Mouse (Mus musculus): ENCODE data around the gene Cacnb1. TPM values are rescaled to one million over a fixed set of nuclear protein-coding genes. Genes with fewer than 3 reads are reported as not detected.

The Cacnb1 gene
- polyA plus RNA-seq, 1 experiment from 2014 or later = 0.73 TPM

DNA sequence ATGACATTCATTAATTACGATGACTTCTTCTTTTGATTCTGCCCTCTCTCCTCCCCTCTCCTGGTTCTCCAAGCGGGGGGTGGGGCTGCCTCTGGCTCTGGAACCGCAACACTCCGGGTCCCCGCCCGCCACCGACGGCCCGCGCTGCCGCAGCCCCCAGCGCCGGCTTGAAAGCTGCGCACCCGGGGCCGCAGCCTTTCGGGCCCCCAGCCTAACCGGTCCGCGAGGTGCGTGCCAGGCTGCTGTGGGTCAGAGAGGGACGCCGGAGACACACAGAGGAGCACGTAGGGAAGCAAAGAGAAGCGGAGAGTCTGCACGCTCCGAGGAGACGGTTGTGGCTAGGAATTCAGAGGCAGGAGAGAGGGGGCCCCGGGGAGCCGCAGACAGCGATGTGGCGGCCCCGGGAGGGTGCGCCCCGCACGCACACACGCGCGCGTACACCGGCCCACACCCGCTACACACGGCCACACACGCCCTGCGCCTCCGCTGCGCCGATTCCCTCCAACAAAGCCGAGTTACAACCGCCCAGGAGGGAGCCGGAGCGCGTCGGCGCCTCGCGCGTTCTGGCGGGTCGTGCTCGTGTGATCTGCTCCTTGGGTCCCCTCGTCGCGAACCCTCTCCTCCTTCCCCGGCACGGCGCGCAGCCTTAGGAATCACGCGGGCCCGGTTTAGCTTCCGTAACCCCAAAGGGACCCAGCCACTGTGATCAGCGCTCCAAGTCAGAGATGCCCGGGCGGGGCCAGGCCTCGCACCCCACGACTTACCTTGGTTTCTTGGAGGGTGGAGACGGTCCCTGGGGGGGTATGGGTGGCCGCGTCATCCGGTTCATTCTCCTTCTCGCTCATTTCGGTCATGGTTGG, 29.5 kb upstream of the Cacnb1 start:
- no peak for DNase-seq

DNA sequence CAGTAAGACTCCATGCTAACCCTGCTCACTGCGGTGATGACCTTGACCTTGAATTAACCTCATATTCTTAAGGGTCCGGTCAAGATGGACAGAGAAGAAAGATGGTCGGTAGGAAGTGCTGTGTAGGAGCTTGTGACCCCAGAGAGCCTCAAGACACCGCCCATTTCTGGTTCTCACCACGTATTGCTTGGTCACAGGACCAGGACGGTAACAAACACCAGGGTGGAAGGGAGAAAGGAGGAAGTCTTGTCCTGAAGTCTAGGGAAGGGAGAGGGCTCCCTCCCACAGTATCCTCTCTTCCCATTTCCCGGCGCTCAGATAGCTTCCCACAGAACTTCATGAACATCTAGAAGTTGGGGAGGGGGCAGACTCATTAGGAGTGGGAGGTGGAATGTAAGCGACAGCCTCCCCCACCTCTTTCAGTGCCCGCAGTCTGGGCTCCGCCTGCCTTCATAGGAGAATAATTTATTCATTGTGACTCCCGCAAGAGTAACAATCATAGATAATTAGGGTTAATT, 28.8 kb upstream of the Cacnb1 start:
- peaks cover 90% of the 10 kb centered on the region for H3K27me3 ChIP-seq

More for the DNA sequence above, 29.5 kb upstream of the Cacnb1 start:
- no peaks in the 10 kb centered on the region for H3K9me3 ChIP-seq (replicated peaks)
- H3K4me1 ChIP-seq (replicated peaks) = peaks cover 18% of the 10 kb centered on the region
- no peak for ATAC-seq (ENCODE audit: low read depth)
- no peaks in the 10 kb centered on the region for H3K36me3 ChIP-seq
- WGBS (ENCODE audit: insufficient replicate concordance) = 1% methylated on average over 83 of the region's 83 CpGs
- H3K4me3 ChIP-seq (replicated peaks) = peak overlapping the region; percentile 38
- H3K27ac ChIP-seq = no peak overlapping the region
- no peak overlapping the region for H3K9ac ChIP-seq
- H3K27me3 ChIP-seq = peaks cover 95% of the 10 kb centered on the region
- peak overlapping the region; percentile 50 for H3K4me2 ChIP-seq

GRCm38 (mm10) chr11:98050940-98051339, 28.1 kb upstream of the Cacnb1 start:
- ATAC-seq (ENCODE audit: low read depth) = no peak

More for the DNA sequence above, 28.8 kb upstream of the Cacnb1 start:
- Histone ChIP-seq H3K9ac (no peak overlapping the region), H3K36me3 (no peaks in the 10 kb centered on the region), H3K27ac (no peak overlapping the region), H3K4me2 (peak overlapping the region; percentile 50), H3K9me3 (replicated peaks) (no peaks in the 10 kb centered on the region), H3K4me3 (replicated peaks) (peak overlapping the region; percentile 38; the same call in 1 of the 2 replicates), H3K4me1 (replicated peaks) (peaks cover 18% of the 10 kb centered on the region)
- no peak for ATAC-seq (ENCODE audit: low read depth)
- WGBS (ENCODE audit: insufficient replicate concordance) = 4% methylated on average over 12 of the region's 12 CpGs
- no peak for DNase-seq

GRCm38 (mm10) chr11:98050520-98050815, 27.6 kb upstream of the Cacnb1 start:
- ATAC-seq (ENCODE audit: low read depth) = no peak
- Histone ChIP-seq H3K9ac (no peak overlapping the region), H3K4me2 (no peak overlapping the region)

More at GRCm38 (mm10) chr11:98050940-98051339, 28.1 kb upstream of the Cacnb1 start:
- peaks cover 86% of the 10 kb centered on the region for H3K27me3 ChIP-seq
- WGBS (ENCODE audit: insufficient replicate concordance) = 33% methylated on average over 1 of the region's 2 CpGs
- no peaks in the 10 kb centered on the region for H3K9me3 ChIP-seq (replicated peaks)
- no peak overlapping the region for H3K27ac ChIP-seq
- no peak overlapping the region for H3K4me3 ChIP-seq (replicated peaks)
- H3K9ac ChIP-seq = no peak overlapping the region
- H3K4me1 ChIP-seq (replicated peaks) = peaks cover 18% of the 10 kb centered on the region
- no peak overlapping the region for H3K4me2 ChIP-seq
- no peaks in the 10 kb centered on the region for H3K36me3 ChIP-seq
- DNase-seq = no peak

GRCm38 (mm10) chr11:98049672-98050519, 27.1 kb upstream of the Cacnb1 start:
- H3K4me2 ChIP-seq = no peak overlapping the region
- 39% methylated on average over 14 of the region's 14 CpGs for WGBS (ENCODE audit: insufficient replicate concordance)
- no peak overlapping the region for H3K9ac ChIP-seq
- DNase-seq = no peak
- ATAC-seq (ENCODE audit: low read depth) = no peak
- H3K9me3 ChIP-seq (replicated peaks) = no peaks in the 10 kb centered on the region
- H3K27me3 ChIP-seq = peaks cover 75% of the 10 kb centered on the region
- no peaks in the 10 kb centered on the region for H3K36me3 ChIP-seq
- peaks cover 18% of the 10 kb centered on the region for H3K4me1 ChIP-seq (replicated peaks)
- no peak overlapping the region for H3K4me3 ChIP-seq (replicated peaks)
- H3K27ac ChIP-seq = no peak overlapping the region

More at GRCm38 (mm10) chr11:98050520-98050815, 27.6 kb upstream of the Cacnb1 start:
- Histone ChIP-seq H3K27ac (no peak overlapping the region), H3K36me3 (no peaks in the 10 kb centered on the region), H3K9me3 (replicated peaks) (no peaks in the 10 kb centered on the region), H3K4me3 (replicated peaks) (no peak overlapping the region), H3K27me3 (peaks cover 81% of the 10 kb centered on the region), H3K4me1 (replicated peaks) (peaks cover 18% of the 10 kb centered on the region)
- WGBS (ENCODE audit: insufficient replicate concordance) = 34% methylated on average over 2 of the region's 2 CpGs
- no peak for DNase-seq

DNA sequence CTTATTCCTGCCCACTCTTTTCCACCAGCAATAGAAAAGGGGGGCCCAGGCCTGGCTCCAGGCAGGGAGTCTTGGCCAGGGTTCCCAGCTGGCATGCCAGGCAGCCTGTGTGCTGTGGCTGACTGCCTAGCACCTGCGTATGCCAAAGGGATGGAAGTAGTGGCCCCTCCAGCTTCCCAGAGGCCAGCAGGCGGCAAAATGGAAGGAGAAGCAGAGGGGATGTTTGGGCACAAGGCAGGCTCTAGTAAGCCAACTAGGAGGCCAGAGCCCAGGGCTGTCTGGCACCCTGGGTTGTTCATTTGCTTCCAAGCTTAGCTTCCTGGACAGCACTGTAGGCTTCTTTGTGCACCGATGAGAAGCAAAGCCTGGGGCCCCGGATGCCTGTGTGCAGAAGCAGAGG, 24.9 kb upstream of the Cacnb1 start:
- no peaks in the 10 kb centered on the region for H3K36me3 ChIP-seq
- DNase-seq (no peak), ATAC-seq (ENCODE audit: low read depth) (no peak)
- H3K4me2 ChIP-seq = no peak overlapping the region
- WGBS (ENCODE audit: insufficient replicate concordance) = 61% methylated on average over 4 of the region's 4 CpGs
- no peak overlapping the region for H3K27ac ChIP-seq
- no peaks in the 10 kb centered on the region for H3K9me3 ChIP-seq (replicated peaks)
- no peak overlapping the region for H3K4me3 ChIP-seq (replicated peaks)
- H3K27me3 ChIP-seq = peaks cover 54% of the 10 kb centered on the region
- H3K9ac ChIP-seq = no peak overlapping the region
- H3K4me1 ChIP-seq (replicated peaks) = peaks cover 11% of the 10 kb centered on the region

DNA sequence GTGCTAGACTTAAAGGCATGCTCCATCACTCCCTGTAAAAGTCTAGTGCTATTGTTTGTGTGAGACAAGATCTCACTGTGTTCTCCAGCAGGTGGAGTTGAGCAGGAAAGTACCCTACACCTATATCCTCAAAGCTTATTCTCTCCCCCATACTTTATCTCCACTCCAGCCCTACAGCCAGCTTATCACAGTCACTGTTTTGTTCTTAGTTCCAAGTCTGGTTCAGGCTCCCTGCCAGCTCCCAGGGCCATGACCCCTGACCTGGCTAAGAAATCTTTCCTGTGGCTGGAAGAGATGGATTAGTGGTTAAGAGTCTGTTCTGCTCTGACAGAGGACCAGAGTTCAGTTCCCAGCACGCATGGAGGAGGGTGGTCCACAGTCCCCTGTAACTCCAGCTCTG, 23.6 kb upstream of the Cacnb1 start:
- 41% methylated on average over 1 of the region's 1 CpGs for WGBS (ENCODE audit: insufficient replicate concordance)
- DNase-seq (no peak), ATAC-seq (ENCODE audit: low read depth) (no peak)
- no peaks in the 10 kb centered on the region for H3K36me3 ChIP-seq
- H3K4me1 ChIP-seq (replicated peaks) = no peaks in the 10 kb centered on the region
- H3K27me3 ChIP-seq = peaks cover 41% of the 10 kb centered on the region
- no peak overlapping the region for H3K9ac ChIP-seq
- no peaks in the 10 kb centered on the region for H3K9me3 ChIP-seq (replicated peaks)
- no peak overlapping the region for H3K4me2 ChIP-seq
- no peak overlapping the region for H3K4me3 ChIP-seq (replicated peaks)
- no peak overlapping the region for H3K27ac ChIP-seq

DNA sequence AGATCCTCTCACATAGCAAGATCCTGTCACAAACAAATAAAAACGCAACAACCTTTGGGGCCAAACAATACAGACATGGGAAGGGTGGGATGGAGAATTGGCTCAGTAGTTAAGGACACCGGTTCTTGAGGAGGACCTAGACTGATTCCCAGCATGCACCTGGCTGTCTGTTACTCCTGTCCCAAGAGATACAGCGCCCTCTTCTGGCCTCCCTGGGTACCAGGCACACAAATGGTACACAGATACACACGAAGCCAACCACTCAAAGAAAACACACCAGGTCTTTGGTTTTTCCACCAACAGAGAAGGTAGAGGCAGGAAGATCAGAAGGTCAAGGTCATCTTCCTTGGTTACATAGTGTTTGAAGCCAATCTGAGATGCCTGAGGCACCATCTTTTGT, 22.8 kb upstream of the Cacnb1 start:
- no peaks in the 10 kb centered on the region for H3K4me1 ChIP-seq (replicated peaks)
- 52% methylated on average over 4 of the region's 4 CpGs for WGBS (ENCODE audit: insufficient replicate concordance)
- H3K4me3 ChIP-seq (replicated peaks) = no peak overlapping the region
- no peak for DNase-seq
- no peak overlapping the region for H3K4me2 ChIP-seq
- peaks cover 32% of the 10 kb centered on the region for H3K27me3 ChIP-seq
- no peak overlapping the region for H3K27ac ChIP-seq
- ATAC-seq (ENCODE audit: low read depth) = no peak
- no peak overlapping the region for H3K9ac ChIP-seq
- no peaks in the 10 kb centered on the region for H3K9me3 ChIP-seq (replicated peaks)
- no peaks in the 10 kb centered on the region for H3K36me3 ChIP-seq

DNA sequence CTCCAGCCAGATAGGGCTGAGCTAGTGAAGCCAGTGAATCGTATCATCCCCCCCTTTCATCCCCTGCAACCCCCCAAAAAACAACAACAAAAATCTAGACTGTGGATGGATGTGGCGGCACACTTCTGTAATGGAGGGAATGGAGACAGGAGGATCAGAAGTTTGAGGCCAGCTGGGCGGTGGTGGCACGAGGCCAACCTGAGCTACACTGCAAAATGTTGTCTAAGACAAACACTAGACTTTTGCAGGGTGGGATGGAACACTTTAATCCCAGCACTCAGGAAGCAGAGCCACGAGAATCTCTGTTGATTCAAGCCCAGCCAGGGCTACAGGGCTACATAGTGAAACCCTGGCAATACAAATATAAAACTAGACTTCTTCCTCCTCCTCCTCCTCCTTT, 21.2 kb upstream of the Cacnb1 start:
- H3K27ac ChIP-seq = no peak overlapping the region
- DNase-seq (no peak), ATAC-seq (ENCODE audit: low read depth) (no peak)
- 64% methylated on average over 5 of the region's 5 CpGs for WGBS (ENCODE audit: insufficient replicate concordance)
- H3K4me1 ChIP-seq (replicated peaks) = no peaks in the 10 kb centered on the region
- H3K9ac ChIP-seq = no peak overlapping the region
- peaks cover 19% of the 10 kb centered on the region for H3K27me3 ChIP-seq
- H3K4me2 ChIP-seq = no peak overlapping the region
- no peak overlapping the region for H3K4me3 ChIP-seq (replicated peaks)
- no peaks in the 10 kb centered on the region for H3K9me3 ChIP-seq (replicated peaks)
- H3K36me3 ChIP-seq = no peaks in the 10 kb centered on the region

DNA sequence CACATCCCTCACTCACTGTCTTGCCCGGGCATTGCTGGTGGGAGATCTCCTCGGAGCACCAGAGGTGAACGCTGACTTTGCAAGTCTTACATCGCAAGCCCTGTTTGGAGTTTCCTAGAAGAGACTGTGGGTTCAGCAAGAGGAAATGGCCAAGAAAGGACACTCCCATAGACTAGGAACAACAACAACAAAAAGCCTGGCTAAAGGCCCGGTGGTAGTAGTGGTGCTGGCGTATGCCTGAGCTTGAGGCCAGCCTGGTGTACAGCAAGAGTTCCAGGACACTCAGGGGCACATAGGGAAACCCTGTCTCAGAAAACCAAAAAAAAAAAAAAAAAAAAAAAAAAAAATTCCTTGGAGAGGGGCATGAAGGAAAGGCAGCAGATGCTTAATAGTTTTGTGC, 19.9 kb upstream of the Cacnb1 start:
- H3K4me3 ChIP-seq (replicated peaks) = no peak overlapping the region
- ATAC-seq (ENCODE audit: low read depth) (no peak), DNase-seq (no peak)
- H3K27ac ChIP-seq = no peak overlapping the region
- H3K9me3 ChIP-seq (replicated peaks) = no peaks in the 10 kb centered on the region
- H3K27me3 ChIP-seq = peaks cover 12% of the 10 kb centered on the region
- 60% methylated on average over 6 of the region's 6 CpGs for WGBS (ENCODE audit: insufficient replicate concordance)
- no peaks in the 10 kb centered on the region for H3K4me1 ChIP-seq (replicated peaks)
- H3K4me2 ChIP-seq = no peak overlapping the region
- H3K36me3 ChIP-seq = no peaks in the 10 kb centered on the region
- H3K9ac ChIP-seq = no peak overlapping the region

DNA sequence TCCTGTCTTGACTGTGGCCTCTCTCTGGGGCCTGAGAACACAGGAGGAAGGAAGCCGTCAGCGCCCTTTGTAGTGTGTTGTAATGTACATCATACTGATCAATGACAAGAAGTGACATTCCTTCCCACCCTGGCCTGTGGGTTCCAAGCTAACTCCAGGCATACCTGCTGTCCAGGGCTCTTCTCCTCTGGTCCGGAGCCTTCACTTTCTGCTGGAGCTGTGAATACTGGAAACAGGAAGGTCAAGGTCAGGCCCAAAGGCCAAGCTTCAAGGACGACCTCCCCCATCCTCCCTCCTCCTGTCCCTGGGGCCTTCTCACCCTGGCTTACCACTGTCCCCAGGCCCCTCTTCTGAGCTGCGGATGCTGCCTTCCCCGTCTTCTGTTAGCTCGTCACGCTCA, 18.1 kb upstream of the Cacnb1 start:
- no peaks in the 10 kb centered on the region for H3K36me3 ChIP-seq
- H3K4me1 ChIP-seq (replicated peaks) = peaks cover 6% of the 10 kb centered on the region
- ATAC-seq (ENCODE audit: low read depth) (no peak), DNase-seq (no peak)
- H3K27ac ChIP-seq = no peak overlapping the region
- no peak overlapping the region for H3K9ac ChIP-seq
- no peak overlapping the region for H3K4me2 ChIP-seq
- WGBS (ENCODE audit: insufficient replicate concordance) = 53% methylated on average over 8 of the region's 8 CpGs
- peaks cover 25% of the 10 kb centered on the region for H3K27me3 ChIP-seq
- H3K9me3 ChIP-seq (replicated peaks) = no peaks in the 10 kb centered on the region
- no peak overlapping the region for H3K4me3 ChIP-seq (replicated peaks)
